Mouse (Mus musculus) splenic B cell, adult 2 months (primary cell): Measurements from ENCODE around the gene Ccdc149.

ENCODE experiments used
- DNase-seq: peaks from one replicate; pipeline ENCODE4 v3.0.0-alpha.2; 2011; ENCODE audit warnings: low read depth, low spot score
- H3K27me3 ChIP-seq: 2 replicates; pipeline ENCODE4 v1.6.1; 2012; ENCODE audit warnings: mild to moderate bottlenecking, low read length, moderate library complexity, mixed read lengths; ENCODE audit not compliant: control insufficient read depth, poor library complexity, insufficient read depth, severe bottlenecking
- H3K36me3 ChIP-seq: 2 replicates; pipeline ENCODE4 v1.6.1; 2012; ENCODE audit warnings: mild to moderate bottlenecking, low read length, moderate library complexity, mixed read lengths; ENCODE audit not compliant: control insufficient read depth, poor library complexity, insufficient read depth, severe bottlenecking

Ccdc149 gene

GRCm38 (mm10) chr5:52350451-52350850, 120.9 kb downstream of the Ccdc149 start:
- H3K36me3 ChIP-seq = no peaks in the 10 kb centered on the region
- no peak for DNase-seq
- no peaks in the 10 kb centered on the region; the same call in 1 of the 2 replicates for H3K27me3 ChIP-seq

DNA sequence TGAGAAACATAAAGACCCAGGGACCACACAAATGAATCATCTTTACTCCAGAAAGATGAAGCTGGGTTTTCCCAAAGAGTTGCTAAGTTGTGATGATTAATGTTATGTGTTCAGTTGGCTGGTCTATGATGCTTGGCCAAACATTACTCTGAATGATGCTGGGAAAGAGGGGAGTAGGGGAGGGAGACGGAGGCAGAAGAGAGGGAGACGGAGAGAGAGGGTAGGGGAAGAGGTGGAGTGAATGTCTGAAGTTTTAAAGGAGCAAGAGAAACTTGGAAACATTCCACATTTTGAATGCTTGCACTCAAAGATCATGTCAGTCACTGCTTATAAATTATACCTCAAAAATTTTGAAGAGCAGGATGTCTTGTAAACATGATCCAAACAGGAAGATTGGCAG, 124.4 kb downstream of the Ccdc149 start:
- Histone ChIP-seq H3K36me3 (no peaks in the 10 kb centered on the region), H3K27me3 (no peaks in the 10 kb centered on the region; the same call in 1 of the 2 replicates)
- DNase-seq = no peak

GRCm38 (mm10) chr5:52339134-52339533, 132.2 kb downstream of the Ccdc149 start:
- DNase-seq = no peak
- H3K27me3 ChIP-seq = no peaks in the 10 kb centered on the region
- no peaks in the 10 kb centered on the region for H3K36me3 ChIP-seq

DNA sequence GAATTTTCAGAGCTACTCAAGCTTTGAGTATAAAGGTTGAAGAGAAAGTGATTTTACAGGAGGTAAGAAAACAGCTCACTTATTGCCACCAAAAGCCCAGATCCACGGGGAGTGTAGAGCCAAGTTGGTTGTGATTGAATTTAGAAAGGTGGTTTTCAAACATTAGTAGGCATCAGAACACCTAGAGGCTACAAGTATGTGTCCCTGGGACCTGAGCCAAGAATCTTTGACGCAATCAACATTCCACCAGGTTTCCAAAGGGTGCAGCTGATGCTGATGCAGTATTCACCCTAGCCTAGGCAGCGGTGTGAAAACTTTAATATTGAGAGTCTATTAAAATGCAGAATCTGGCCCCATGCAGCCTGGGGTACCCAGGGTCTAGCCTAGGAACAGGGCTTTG, 135.7 kb downstream of the Ccdc149 start:
- H3K27me3 ChIP-seq = no peaks in the 10 kb centered on the region
- no peaks in the 10 kb centered on the region for H3K36me3 ChIP-seq
- DNase-seq = no peak

DNA sequence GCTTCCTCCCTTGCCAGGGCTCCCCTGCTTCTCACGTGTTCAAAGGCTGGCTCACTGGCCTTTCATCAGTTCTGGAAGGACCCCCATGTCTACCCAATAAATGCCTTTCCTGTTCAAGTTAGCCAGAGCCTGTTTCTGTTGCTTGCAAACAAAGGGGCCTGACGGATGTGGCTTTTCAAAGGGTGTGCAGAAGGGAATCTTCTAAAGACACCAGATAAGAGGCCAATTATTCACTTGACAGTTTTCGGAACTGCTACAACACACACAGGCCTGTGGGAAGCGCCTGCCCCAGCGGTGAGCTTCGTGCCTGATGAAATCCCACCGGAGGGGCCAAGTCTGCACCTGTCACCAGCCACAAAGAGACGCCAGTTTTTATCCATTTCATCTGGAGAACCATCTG, 139.2 kb downstream of the Ccdc149 start:
- Histone ChIP-seq H3K36me3 (no peaks in the 10 kb centered on the region), H3K27me3 (no peaks in the 10 kb centered on the region)
- no peak for DNase-seq
